Mouse (Mus musculus) E14TG2a.4 (cell line): ENCODE results near the gene Mical3.

Experiments
- H3K27me3 ChIP-seq: 2 replicates; pipeline ENCODE4 v1.6.1; 2014; ENCODE audit warnings: low read length, control low read depth; ENCODE audit not compliant: insufficient read depth
- H3K36me3 ChIP-seq: 2 replicates; pipeline ENCODE4 v1.6.1; 2014; ENCODE audit warnings: low read length, control low read depth; ENCODE audit not compliant: insufficient read depth
- H3K4me1 ChIP-seq: replicated peaks from 2 replicates; pipeline ENCODE4 v1.6.1; 2014; ENCODE audit warnings: low read depth, low read length, control low read depth
- H3K4me3 ChIP-seq: replicated peaks from 2 replicates; pipeline ENCODE4 v1.5.1; 2014; ENCODE audit warnings: mild to moderate bottlenecking, low read length
- H3K9me3 ChIP-seq: 2 replicates; pipeline ENCODE4 v1.6.1; 2014; ENCODE audit warnings: low read length, control low read depth
- CTCF ChIP-seq: conservative IDR thresholded peaks from 2 replicates; pipeline ENCODE4 v1.5.1; 2014; ENCODE audit warnings: low read length
- NANOG ChIP-seq: IDR thresholded peaks from 2 replicates; pipeline ENCODE4 v1.6.1; 2014; ENCODE audit warnings: borderline replicate concordance, low read length, mixed read lengths
- POU5F1 ChIP-seq: IDR thresholded peaks from 2 replicates; pipeline ENCODE4 v1.6.1; 2014; ENCODE audit warnings: low read length, borderline replicate concordance

Gene Mical3

GRCm38 (mm10) chr6:121109998-121110603 lies 20.7 kb downstream of the Mical3 start:
- peak overlapping the region; percentile 95 for H3K4me3 ChIP-seq
- no peaks in the 10 kb centered on the region for H3K9me3 ChIP-seq
- TF ChIP-seq NANOG (no peak), POU5F1 (no peak)
- peaks cover 6% of the 10 kb centered on the region for H3K36me3 ChIP-seq
- peaks cover 65% of the 10 kb centered on the region for H3K4me1 ChIP-seq
- H3K27me3 ChIP-seq = peaks cover 8% of the 10 kb centered on the region

- no peaks in the 10 kb centered on the region for H3K9me3 ChIP-seq
- TF ChIP-seq CTCF (no peak), POU5F1 (no peak), NANOG (no peak)
- peaks cover 69% of the 10 kb centered on the region for H3K4me1 ChIP-seq
- peak overlapping the region; percentile 95 for H3K4me3 ChIP-seq
- peaks cover 6% of the 10 kb centered on the region for H3K36me3 ChIP-seq
- H3K27me3 ChIP-seq = peaks cover 8% of the 10 kb centered on the region
Measured at GRCm38 (mm10) chr6:121109181-121109981, 21.4 kb downstream of the Mical3 start.

GRCm38 (mm10) chr6:121108075-121108474 lies 22.7 kb downstream of the Mical3 start:
- H3K36me3 ChIP-seq = peaks cover 6% of the 10 kb centered on the region
- H3K27me3 ChIP-seq = peaks cover 8% of the 10 kb centered on the region
- H3K9me3 ChIP-seq = no peaks in the 10 kb centered on the region
- TF ChIP-seq NANOG = no peak
- no peak for TF ChIP-seq CTCF
- no peak for TF ChIP-seq POU5F1
- H3K4me1 ChIP-seq = peaks cover 69% of the 10 kb centered on the region
- no peak overlapping the region for H3K4me3 ChIP-seq

GRCm38 (mm10) chr6:121106711-121107405 lies 23.9 kb downstream of the Mical3 start:
- no peak for TF ChIP-seq NANOG
- no peak for TF ChIP-seq CTCF
- TF ChIP-seq POU5F1 = no peak
- Histone ChIP-seq H3K27me3 (peaks cover 8% of the 10 kb centered on the region), H3K9me3 (no peaks in the 10 kb centered on the region), H3K36me3 (peaks cover 6% of the 10 kb centered on the region), H3K4me1 (peaks cover 64% of the 10 kb centered on the region), H3K4me3 (no peak overlapping the region)

- Histone ChIP-seq H3K4me3 (no peak overlapping the region), H3K4me1 (peaks cover 53% of the 10 kb centered on the region), H3K27me3 (peaks cover 8% of the 10 kb centered on the region), H3K9me3 (no peaks in the 10 kb centered on the region), H3K36me3 (peaks cover 6% of the 10 kb centered on the region)
- no peak for TF ChIP-seq NANOG
- no peak for TF ChIP-seq POU5F1
- TF ChIP-seq CTCF = no peak
Measured at GRCm38 (mm10) chr6:121105726-121106125, 25.1 kb downstream of the Mical3 start.

- no peak overlapping the region for H3K4me3 ChIP-seq
- H3K36me3 ChIP-seq = peaks cover 11% of the 10 kb centered on the region
- peaks cover 2% of the 10 kb centered on the region; the same call in 1 of the 2 replicates for H3K27me3 ChIP-seq
- peaks cover 43% of the 10 kb centered on the region for H3K4me1 ChIP-seq
- no peaks in the 10 kb centered on the region for H3K9me3 ChIP-seq
- no peak for TF ChIP-seq CTCF
- TF ChIP-seq NANOG = no peak
- TF ChIP-seq POU5F1 = no peak
Measured at GRCm38 (mm10) chr6:121103406-121104171, 27.2 kb downstream of the Mical3 start.

GRCm38 (mm10) chr6:121102941-121103340 lies 27.9 kb downstream of the Mical3 start:
- Histone ChIP-seq H3K4me1 (peaks cover 39% of the 10 kb centered on the region), H3K36me3 (peaks cover 11% of the 10 kb centered on the region), H3K9me3 (no peaks in the 10 kb centered on the region), H3K27me3 (no peaks in the 10 kb centered on the region), H3K4me3 (no peak overlapping the region)
- no peak for TF ChIP-seq CTCF
- no peak for TF ChIP-seq POU5F1
- no peak for TF ChIP-seq NANOG

- Histone ChIP-seq H3K4me3 (no peak overlapping the region), H3K27me3 (no peaks in the 10 kb centered on the region), H3K36me3 (peaks cover 8% of the 10 kb centered on the region), H3K9me3 (no peaks in the 10 kb centered on the region), H3K4me1 (peaks cover 34% of the 10 kb centered on the region)
- TF ChIP-seq NANOG (no peak), POU5F1 (no peak), CTCF (no peak)
Measured at GRCm38 (mm10) chr6:121102084-121102483, 28.7 kb downstream of the Mical3 start.
